Mouse (Mus musculus) bone marrow, adult 2 months (tissue): ENCODE results near the gene Adcy10.

Experiments used
- CTCF ChIP-seq: fragments of 200-500 bp; IDR thresholded peaks from 2 replicates; pipeline ENCODE4 v1.5.1; 2011; ENCODE audit warnings: low read length, control low read depth; ENCODE audit not compliant: control insufficient read depth, insufficient read depth
- POLR2A ChIP-seq: fragments of 200-500 bp; IDR thresholded peaks from 2 replicates; pipeline ENCODE4 v1.6.1; 2011; ENCODE audit warnings: low read depth, mild to moderate bottlenecking, control low read depth, low read length, borderline replicate concordance; ENCODE audit not compliant: control insufficient read depth

DNA sequence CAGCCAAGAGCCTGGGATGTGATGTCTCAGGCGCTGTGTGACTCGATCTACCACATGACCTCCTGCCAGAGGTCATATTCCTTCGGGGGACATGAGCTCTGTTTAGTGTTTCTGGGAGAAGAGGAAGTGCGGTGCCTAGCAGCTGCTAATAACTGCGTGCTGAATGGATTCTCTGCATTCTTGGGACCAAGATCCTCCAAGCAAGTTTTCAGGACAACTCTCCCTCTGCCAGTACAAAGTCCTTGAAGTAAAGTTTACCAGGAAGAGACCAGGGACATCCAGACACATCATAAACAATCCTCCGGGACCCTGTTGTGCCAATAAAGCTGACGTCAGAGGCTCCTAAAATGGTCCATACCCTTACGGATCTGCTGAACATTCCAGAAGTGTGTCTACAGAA, 102.9 kb downstream of the Adcy10 start:
- TF ChIP-seq CTCF (no peak), POLR2A (no peak)
